Mouse (Mus musculus) adrenal gland, adult (tissue): Measurements from ENCODE around the gene Pdxp.

Experiments
- DNase-seq, 2 experiments: peaks; one replicate each; pipeline ENCODE4 v3.0.0; 2022 to 2023; ENCODE audit warnings: low spot score in 1 of 2; ENCODE audit not compliant: inconsistent age in 2 of 2

Gene Pdxp

DNA sequence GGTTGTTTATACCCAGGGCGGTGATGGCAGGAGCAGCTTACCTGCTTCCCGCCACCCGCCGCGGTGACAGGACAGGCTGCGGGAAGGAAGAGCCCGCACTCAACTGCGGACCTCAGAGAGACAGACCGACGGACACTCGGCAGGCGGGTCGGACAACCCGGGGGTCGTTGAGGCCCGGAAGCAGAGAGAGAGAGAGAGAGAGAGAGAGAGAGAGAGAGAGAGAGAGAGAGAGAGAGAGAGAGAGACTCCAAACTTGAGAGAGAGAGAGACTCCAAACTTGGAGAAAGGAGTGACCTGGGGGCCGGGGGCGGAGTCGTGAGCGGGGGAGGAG, 14.3 kb upstream of the Pdxp start, which contains the start of gene Gm49510:
Gene Gm49510 (plus strand): TSS at position 259 of the 331 bp plus-strand sequence.
- no peak for DNase-seq

DNA sequence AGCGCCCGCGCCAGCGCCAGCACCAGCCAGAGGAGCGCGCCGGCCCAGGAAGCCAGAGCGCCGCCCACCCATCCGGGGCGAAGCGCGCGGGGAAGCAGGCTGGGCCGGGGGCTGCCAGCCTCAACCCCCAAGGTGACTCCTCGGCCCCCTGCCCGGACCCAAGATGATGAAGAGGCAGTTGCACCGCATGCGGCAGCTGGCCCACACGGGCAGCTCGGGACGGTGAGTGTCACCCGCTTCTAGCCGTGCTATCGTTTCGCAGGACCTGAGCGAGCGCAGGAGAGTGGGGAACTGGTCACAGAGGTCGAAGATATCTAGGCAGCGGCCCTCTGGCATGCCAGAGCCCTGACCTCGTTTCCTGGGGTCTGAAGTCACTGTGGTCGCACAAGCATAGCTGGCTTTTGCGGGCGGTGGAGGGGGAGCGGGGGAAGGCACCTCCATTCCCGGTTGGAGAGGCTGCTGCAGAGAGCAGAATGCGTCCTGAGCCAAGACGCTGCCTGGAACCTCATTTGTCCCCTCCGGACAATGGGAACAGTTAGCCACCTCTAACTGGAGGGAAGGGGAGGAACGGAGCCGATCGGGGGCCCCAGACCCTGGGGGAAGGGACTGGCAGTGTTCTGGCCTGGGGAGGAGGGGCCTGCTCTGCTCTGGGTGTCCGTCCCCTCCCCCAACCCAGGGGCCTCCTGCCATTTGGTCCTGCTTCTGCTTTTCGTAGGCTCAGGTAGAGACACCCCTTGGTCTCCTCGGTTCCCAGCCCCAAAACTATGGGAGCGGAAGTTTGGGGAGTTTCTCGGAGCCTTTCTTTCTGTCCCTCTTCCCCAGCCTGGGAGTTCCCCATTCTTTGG, 13.8 kb upstream of the Pdxp start, which contains the start of gene Sh3bp1:
Gene Sh3bp1 (plus strand): TSS at position 29 of the 845 bp plus-strand sequence.
- DNase-seq: peak; percentile 77 to 82

DNA sequence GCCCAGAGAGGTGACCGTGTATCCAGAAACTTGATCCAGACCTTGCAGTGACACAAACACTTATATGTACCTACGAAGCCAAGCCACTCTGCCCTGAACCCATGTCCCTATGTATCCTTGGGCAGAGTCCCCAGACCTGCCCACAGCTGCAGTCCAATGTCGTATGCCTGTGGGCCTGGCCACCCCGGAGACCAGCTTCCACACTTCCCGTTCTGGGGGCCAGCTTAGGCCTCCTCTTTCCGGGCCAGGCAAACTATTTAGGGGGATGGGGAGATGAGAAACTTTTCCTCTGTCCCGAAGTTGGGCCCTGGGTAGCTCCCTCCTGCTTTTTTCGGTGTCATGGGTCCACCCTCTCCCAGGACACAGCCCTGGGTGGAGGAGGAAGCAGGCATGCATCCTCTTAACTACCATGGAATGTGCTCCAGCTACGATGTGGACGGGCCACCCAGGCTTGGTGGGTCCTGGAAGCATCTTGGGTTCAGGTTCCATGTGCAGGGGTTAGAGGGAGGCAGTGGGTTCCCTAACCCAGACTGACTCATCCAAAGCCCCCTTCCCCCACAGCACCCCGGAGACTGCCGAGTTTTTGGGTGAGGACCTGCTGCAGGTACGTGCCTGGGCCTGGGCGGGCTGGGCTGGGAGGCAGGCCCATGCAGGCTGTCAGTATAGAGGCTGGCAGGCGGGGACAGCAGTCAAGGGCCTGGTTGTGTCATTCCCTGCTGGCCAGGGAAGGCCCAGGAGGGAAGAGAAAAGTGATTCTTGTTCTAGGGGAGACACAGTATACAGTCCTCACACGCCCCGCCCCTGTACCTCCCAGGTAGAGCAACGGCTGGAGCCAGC, 12.9 kb upstream of the Pdxp start:
- DNase-seq: no peak

DNA sequence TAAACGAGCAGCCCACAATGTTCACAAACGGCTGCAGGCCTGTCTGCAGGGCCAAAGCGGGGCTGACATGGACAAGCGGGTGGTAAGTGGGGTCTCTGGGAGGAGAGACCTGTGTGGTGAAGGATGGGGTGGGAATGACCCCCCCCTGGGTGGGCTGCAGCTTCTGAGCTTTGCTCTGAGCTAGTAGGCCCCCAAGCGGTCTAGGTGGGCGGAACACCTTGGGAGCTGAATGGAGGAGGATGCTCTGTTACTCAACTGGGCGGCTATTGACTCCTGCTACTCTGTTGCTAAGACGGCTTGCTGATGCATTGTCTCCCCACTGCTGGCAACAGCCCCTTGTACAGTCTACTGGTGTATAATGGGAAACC, 12.3 kb upstream of the Pdxp start:
- DNase-seq: no peak

DNA sequence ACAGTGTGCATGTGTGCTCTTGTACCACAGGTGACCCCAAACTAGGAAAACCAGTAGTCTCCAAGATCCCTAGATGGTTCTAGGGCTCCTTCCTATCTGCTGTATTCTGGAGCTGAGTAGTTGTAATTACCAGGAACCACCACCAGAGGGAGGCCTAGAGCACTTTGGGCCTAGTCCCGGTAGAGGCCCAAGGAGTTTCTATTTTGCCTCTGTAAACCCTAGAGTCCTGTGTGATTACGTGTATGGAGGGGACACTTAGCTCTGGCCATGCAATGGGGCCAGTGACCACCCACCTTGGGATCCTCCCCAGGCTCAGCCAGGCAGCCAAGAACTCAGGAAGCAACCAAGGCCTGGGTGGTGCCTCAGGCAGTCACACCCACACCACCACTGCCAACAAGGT, 10.5 kb upstream of the Pdxp start:
- DNase-seq: peak; percentile 81 to 94

DNA sequence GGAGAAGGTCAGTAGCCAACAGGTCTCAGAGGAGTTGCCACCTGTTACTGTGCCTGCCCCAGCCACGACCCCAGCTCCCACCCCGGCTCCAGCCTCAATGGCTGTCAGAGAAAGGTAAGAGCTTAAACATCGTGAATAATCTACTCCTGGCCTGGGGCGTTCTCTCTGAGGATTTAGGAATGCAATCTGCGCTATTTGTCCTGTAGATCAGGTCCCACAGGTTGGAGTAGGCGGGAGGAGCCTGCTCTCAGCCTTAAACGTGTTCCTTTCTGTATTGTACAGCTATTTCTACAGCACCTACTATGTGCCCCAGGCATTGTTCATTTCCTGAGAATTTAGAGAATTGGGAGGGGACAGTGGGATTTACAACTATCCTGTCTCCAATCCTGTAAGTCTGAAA, 5.3 kb upstream of the Pdxp start:
- no peak for DNase-seq

DNA sequence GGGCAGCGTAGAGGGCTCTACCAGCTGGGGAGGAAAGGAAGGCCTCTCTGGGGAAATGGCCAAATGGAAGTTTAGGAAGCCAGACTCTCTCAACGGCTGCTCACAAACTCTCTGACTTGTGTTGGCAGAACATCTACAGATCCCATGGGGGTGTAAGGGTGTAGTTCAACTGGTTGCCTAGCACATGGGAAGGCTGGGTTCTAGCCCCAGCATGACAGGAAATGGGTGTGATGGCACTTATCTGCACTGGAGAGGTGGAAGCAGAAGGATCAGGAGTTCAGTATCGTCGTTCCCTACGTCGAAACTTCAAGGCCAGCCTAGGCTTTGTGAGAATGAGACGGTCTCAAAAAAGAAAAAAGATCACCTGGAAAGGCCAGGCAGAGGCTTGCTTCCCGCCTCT, 4.7 kb upstream of the Pdxp start:
- DNase-seq: no peak

DNA sequence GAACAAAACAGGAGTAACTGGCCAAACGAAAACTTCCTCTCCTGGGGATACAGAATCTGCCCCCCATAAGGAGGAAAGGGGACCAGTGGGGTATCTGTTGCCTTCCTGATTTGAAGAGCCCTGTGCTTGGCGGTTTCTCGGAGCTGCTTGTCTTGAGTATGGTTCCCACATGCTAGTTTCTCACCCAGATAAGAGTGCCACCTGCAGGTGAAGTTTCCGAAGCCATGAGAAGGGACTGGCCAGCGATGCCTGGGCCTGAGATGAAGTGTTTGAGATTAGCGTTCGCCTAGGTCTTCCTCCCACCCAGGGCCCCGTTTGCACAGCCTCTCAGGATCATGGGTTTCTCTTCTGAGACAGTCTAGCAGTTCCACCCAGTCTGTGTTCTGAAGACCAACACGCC, 1.7 kb upstream of the Pdxp start:
- DNase-seq: peak in 1 of 2 experiments; percentile 61

DNA sequence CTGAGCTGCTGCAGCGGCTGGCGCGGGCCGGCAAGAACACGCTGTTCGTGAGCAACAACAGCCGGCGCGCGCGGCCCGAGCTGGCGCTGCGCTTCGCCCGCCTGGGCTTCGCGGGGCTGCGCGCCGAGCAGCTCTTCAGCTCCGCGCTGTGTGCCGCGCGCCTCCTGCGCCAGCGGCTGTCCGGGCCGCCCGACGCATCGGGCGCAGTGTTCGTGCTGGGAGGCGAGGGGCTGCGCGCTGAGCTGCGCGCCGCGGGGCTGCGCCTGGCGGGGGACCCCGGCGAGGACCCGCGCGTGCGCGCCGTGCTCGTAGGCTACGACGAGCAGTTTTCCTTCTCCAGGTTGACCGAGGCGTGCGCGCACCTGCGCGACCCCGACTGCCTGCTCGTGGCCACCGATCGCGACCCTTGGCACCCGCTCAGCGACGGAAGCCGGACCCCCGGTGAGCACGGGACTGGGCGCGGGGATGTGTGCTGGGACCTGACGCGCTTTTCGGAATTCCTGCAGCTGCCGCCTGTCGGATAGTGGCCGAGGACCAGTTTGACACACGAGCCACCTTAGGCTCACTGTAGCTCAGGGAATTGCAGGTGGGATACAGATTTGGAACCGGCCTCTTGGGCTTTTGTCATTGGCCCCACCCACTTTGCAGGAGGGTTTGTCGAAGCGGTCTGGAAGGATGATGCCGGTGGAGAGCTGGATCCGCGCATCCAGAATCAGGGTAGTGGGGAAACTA, 538 bp downstream of the Pdxp start:
- DNase-seq: peak; percentile 55 to 60

DNA sequence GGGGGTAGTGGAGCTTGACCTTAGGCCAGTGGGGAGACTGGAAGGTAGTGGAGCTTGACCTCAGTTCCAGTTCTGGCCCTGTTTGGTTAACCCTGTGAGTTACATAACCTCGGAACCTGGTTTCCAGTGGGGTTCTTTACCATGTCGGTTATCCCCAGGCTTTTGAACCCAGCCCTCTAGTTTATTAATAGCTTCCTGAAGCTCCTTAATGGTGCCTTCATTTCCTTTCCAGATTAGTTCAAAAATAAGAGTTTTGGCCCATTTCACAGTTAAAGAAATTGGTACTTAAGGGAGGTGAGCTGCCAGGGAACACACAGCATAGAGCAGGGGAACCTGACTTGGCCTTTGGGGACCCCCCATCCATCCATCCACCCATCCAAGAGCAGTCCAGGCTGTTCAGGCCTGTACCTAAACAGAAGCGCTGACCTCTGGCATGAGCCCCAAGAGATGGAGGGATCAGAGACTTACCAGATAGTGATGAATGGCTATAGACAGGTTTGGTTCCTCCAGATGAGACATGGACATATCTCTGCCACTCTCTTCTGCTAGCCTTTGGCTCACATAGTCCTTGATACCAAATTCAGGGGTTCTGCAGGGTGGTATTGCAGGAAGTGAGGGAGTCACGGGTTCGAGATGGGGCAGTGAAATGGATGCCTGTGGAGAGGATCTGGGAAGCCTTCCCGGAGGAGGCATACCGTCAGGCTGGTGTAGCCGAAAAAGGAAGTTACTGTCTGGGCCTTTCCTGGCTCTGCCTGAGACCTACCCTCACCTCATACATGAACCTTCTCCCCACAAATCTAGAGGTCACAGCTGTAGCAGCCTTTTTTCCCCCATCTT, 1.3 kb downstream of the Pdxp start:
- peak in 1 of 2 experiments; percentile 52 for DNase-seq

DNA sequence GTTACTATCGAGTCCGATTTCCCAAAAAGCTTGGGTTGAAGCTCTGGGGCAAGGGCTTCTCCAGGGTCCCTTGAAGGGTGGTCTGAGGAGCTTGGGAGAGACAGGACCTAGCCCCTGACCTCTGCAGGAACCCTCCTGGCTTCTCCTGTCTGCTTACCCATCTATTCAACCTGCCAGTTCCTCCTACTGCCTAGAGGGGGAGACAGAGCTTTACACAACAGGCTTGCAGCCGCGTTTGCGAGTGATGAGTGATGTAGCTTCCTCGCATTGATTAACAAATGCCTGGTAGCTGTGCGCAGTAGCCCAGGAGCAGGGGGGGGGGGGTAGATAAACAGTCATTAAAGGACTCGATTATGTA, 1.9 kb downstream of the Pdxp start:
- DNase-seq: peak; percentile 71 to 90

DNA sequence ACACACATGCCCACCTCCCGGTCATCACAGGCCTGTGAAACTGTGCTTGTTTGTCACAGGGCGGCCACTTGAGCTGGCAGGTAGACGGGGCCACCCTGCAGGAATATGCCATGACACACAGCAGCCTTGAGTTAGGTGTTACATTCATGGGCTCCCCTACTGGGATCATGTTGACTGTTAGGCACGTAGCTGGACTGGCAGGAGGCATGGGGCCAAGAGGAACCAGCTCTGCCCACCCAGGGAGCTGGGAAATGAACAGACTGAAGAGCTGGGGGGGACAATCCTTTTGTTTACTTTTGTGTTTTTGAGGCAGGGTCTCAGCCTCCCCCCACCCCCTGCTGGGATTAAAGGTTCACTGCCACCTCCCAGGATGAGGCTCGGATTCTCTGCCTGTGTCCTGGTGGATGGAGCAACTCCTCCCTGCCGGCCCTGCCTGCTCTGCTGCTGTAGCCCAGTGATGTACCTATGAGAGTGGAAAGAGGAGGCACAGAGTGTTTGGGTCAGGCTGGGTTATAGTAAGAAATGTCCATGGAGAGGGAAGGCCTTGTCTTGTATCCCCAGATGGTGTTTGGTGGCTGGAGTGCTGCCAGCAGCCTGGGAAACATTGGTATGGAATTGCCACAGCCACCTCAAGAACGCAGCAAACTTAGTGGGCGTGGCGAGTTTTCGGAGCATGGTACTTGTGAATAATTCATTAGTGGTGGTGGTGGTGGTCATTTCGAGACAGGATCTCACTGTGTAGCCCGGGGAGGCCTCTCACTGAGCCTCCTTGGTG, 2.5 kb downstream of the Pdxp start:
- peak in 1 of 2 experiments; percentile 27 for DNase-seq

DNA sequence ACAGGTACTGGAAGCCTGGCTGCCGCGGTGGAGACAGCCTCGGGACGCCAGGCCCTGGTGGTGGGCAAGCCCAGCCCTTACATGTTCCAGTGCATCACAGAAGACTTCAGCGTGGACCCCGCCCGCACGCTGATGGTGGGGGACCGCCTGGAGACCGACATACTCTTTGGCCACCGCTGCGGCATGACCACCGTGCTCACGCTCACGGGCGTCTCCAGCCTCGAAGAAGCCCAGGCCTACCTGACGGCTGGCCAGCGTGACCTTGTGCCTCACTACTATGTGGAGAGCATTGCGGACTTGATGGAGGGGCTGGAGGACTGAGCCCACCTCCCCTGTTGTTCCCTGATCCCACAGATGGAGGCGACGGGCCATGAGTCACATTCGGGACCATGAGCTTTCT, 4.4 kb downstream of the Pdxp start:
- DNase-seq: peak in 1 of 2 experiments; percentile 27

DNA sequence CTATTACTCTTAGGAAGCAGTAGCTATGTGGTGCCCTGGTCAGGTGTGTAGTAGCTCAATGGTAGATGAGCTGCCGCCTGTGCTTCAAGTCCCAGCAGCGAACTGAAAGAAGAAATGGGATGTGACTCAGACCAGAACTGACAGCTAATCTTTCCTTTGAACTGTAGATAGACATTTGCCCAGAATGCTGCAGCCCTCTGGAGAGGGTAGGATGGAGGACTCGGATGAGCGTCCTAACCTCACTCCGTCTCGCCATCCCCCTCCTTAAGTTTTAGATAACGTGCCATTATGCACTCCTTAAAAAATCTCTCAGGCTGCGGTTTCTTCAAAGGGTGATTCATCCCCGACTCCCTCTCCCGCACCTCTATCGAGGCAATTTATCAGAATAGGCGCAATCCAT, 6.2 kb downstream of the Pdxp start:
- DNase-seq: peak; percentile 41 to 71

DNA sequence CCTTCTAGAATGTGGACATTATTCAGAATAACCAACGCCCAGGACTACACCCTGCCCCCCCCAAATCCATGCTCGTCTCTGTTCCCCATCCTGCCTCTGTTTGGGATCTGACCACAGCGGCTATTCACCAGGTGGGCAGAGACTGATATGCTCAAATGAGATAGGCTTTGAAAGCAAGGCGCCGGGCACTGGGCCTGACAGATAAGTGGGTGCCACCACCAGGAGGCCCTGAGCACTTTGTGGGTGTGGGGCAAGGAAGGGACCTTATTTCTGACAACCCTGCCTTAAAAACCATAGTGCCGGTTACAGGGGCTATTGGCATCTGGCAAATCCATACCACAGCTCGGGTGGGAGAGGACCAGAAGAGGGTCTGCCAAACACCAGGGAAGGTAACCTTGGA, 9.0 kb downstream of the Pdxp start:
- no peak for DNase-seq

DNA sequence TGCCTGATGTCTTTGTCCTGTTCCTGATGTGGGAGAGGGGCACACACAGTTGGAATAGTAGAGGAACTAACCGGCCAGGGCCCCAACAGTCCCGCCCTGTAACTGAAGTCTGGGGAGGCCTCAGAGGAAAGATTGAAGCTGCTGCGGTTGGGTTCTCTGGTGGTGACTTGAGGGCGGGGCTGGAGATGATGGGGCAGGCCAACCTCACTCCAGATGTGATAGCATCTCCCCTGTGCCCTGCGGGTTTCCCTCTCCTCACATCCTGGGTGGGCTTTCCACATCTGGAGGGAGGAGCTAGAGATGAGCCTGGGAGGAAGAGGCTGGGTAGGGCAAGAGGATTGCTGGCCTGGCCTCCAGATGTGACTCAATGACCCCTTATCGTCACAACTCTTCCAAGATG, 9.9 kb downstream of the Pdxp start:
- peak in 1 of 2 experiments; percentile 17 for DNase-seq

DNA sequence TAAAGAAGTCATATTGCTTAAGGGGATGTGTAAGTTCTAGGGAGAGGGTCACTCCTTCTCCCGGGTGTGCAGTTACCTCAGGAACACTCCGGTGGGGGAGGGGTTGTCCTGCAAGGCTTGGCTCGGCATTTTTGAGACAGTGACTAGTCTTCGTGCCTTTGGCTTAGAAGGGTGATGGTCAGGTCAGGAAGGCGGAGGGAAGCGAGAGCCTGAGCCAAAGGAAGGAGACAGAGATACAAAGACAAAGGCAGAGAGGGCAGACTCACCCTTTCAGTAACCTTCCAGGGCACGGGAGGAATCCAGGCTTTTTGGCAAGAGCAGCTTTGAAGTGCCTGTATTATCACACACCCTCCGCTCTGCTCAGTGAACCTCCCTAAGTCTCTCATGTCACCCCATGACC, 11.4 kb downstream of the Pdxp start:
- peak; percentile 69 to 86 for DNase-seq

DNA sequence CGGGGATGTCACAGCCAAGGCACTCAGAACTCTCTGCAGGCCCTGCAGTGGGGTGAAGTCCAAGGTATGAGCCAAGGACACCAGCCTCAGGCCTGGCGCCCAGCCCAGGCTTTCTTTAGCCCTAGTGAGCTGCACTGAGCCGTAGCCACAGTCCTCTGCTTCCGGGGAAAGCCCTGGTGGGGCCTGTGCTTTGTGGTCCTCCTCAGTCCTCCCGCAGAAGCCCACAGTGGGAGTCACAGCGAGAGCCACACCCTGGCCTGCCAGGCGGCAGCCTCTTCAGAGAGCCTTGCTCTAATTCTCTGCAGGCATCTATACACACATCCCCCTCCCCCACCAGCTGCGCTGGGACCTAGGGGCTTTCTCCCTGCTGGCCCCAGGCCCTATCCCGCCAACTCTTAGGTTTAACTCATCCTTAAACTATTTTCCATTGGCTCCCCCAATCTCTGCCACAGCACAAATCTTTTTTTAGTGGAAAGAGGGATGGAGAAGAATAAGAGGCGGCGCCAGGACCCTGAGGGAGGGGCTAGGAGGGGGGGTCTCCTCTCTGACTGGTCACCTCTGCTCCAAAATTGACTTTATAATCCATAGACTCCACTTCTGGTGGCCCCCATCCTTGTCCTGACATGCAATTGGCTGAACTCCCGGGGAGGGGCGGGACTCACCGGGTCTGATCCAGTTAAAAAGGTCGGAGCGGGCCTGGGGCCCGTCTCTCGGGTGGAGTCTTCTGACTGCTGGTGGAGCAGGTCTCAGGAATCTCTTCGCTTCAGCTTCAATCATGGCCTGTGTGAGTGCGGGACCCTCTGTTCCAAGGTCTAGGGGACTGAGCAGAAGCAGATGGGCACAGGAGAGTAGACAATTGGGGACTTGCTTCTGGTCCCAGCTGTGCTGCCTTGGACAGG, 12.6 kb downstream of the Pdxp start, which contains the start of gene Lgals1:
Gene Lgals1 (plus strand): TSS at position 705 of the 899 bp plus-strand sequence.
- DNase-seq: peak; percentile 93 to 97
